Comparison of ENCODE assay signal across 10 mouse cellular contexts in genomic region chr9:58496470-58497182, GRCm38 (mm10). TPM values are rescaled to one million over a fixed set of nuclear protein-coding genes. Genes with fewer than 3 reads are reported as not detected.
A peak's percentile ranks its signal among the peaks of the same experiment; 100 is the strongest.
DNase-seq lines count a peak whose midpoint lies in the region; TF ChIP-seq lines count a peak whose summit lies in the region.
"Had no signal": no experiment of that assay in that cellular context is flagged by ENCODE, and none has a peak within 500 bp of the region (broad histone marks: within the 10 kb centered on the region; RNA-seq: fewer than 3 reads in every experiment).

No protein-coding gene starts in this region.

- no peak overlapping the region for H3K4me3 ChIP-seq in layer of hippocampus, adult 2 months
- H3K4me3 ChIP-seq in thymus, adult 2 months (ENCODE audit: control insufficient read depth, insufficient read depth, low read length), result no peak overlapping the region
- H3K4me3 ChIP-seq: limb, embryonic 15.5 days had no signal

- TF ChIP-seq POLR2A in thymus, adult 2 months (IDR thresholded peaks at IDR 0.05; ENCODE audit: control insufficient read depth, extremely low read depth, insufficient read depth, low read length, poor library complexity), result no peak

- H3K4me1 ChIP-seq in thymus, adult 2 months (replicated peaks; ENCODE audit: control insufficient read depth, insufficient read depth, low read length), result no peaks in the 10 kb centered on the region

- 22% methylated on average over 4 of the region's 4 CpGs for WGBS in thymus, adult 2 months

- TF ChIP-seq CTCF in layer of hippocampus, adult 2 months (conservative IDR thresholded peaks at IDR 0.05), result peak; percentile 70
- no peak for TF ChIP-seq CTCF in thymus, adult 2 months (IDR thresholded peaks at IDR 0.05; ENCODE audit: borderline replicate concordance, control insufficient read depth, extremely low read depth, insufficient read depth, low read length, poor library complexity)

- peak; percentile 41 for DNase-seq in cerebellum, adult 11-12 months
- no peak for DNase-seq in cerebellum, adult 11 months
- DNase-seq in layer of hippocampus, adult 2 months (ENCODE audit: low spot score in 2 of 2), result no peak
- no peak for DNase-seq in layer of hippocampus, adult 9-11 months
- DNase-seq in thymus, postnatal 14 days, result peak; percentile 41
- DNase-seq in thymus, adult 2 months, result no peak
- no peak for DNase-seq in adrenal gland, postnatal 14 days
- DNase-seq in gastrocnemius, postnatal 4 days (ENCODE audit: low spot score in 2 of 2), result no peak
- DNase-seq: kidney, postnatal 14 days had no signal

- peak overlapping the region; percentile 92 for H3K27ac ChIP-seq in layer of hippocampus, adult 2 months
- H3K27ac ChIP-seq in thymus, adult 2 months (ENCODE audit: control insufficient read depth, insufficient read depth, low read length), result no peak overlapping the region
- H3K27ac ChIP-seq: limb, embryonic 15.5 days had no signal

- no peaks in the 10 kb centered on the region for H3K36me3 ChIP-seq in thymus, adult 2 months (ENCODE audit: control insufficient read depth, insufficient read depth, low read length)
- H3K36me3 ChIP-seq: limb, embryonic 15.5 days had no signal

- H3K27me3 ChIP-seq in thymus, adult 2 months (ENCODE audit: control insufficient read depth, insufficient read depth, low read length), result no peaks in the 10 kb centered on the region
- H3K27me3 ChIP-seq: limb, embryonic 15.5 days had no signal

RNA-seq across cellular contexts. Expression of gene Insyn1, which starts 8.2 kb away (rescaled TPM):
- total RNA-seq in layer of hippocampus, adult 2 months (2021), result 100 to 1,000 TPM; 236 to 254 TPM
- 3.2 and 4.9 TPM in 2 replicates for polyA plus RNA-seq in thymus, adult 2 months (2012; rRNA removed)
- total RNA-seq in adrenal gland, postnatal 14 days (2021), result 8.0 and 8.9 TPM in 2 replicates
- 10 to 100 TPM; 12.0 to 12.7 TPM for total RNA-seq in gastrocnemius, postnatal 4 days (2021)

RNA-seq across cellular contexts. Expression of gene Cd276, which starts 58.6 kb away (rescaled TPM):
- total RNA-seq in layer of hippocampus, adult 2 months (2021), result 1 to 10 TPM; 7.4 to 8.2 TPM
- polyA plus RNA-seq in thymus, adult 2 months (2012; rRNA removed), result 2.3 and 2.5 TPM in 2 replicates
- total RNA-seq in adrenal gland, postnatal 14 days (2021), result 14.1 and 15.0 TPM in 2 replicates
- total RNA-seq in gastrocnemius, postnatal 4 days (2021), result 10 to 100 TPM; 37.8 to 40.3 TPM

Comparison
In these comparisons a context has a peak if more than half of its experiments do, and no peak if none do; other contexts are left out.
1. DNase-seq: peak in cerebellum, adult 11-12 months (single experiment) and thymus, postnatal 14 days (single experiment); none in cerebellum, adult 11 months (single experiment), layer of hippocampus, adult 2 months (0 of 2), layer of hippocampus, adult 9-11 months (single experiment), thymus, adult 2 months (single experiment), adrenal gland, postnatal 14 days (single experiment) and gastrocnemius, postnatal 4 days (0 of 2).
2. RNA of gene Insyn1, which starts 8.2 kb away (total RNA-seq): 236 to 254 TPM in layer of hippocampus, adult 2 months; 12.0 to 12.7 TPM in gastrocnemius, postnatal 4 days and 8.0 to 8.9 TPM in adrenal gland, postnatal 14 days; every median in the first group is over 10 times any median in the second.